ENCODE assay signal across 8 mouse cellular contexts in the genomic region with DNA sequence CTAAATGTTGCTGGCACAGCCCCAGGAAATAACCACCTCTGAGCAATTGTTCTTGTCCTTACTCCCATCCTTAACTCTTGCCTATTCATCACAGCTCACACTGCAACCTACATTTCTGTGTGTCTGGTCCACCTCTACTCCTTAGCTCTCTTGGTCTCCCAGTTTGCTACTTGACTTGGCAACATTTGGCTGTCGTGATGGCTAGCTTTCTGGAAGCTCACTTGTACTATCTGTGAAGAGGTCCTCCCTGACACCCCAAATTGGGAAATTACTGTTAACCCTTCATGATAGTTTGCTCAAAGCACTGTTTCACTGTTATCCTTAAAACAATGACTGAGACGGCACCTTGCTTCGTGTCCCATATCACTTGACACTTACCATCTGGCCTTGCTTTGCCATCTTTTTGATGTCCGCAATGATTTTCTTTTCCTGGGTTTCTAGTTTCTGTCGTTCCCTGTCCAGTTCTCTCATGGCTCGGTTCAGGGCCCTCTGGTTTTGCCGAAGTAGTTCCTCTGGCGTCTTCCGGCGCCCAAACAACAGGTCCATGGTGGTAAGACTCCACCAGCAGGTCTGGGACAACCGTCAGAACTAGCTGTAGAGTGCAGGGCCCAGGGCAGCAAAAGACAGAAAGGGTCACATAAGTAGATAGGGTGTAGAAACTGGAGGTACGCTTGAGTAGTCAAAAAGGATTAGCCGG. TPM values are rescaled to one million over a fixed set of nuclear protein-coding genes. Genes with fewer than 3 reads are reported as not detected.
DNase-seq lines count a peak whose midpoint lies in the region; ATAC-seq and TF ChIP-seq lines count a peak whose summit lies in the region.

No protein-coding gene starts in this region.

- no peaks in the 10 kb centered on the region for H3K27me3 ChIP-seq in lung, postnatal 0 days (replicated peaks; ENCODE audit: insufficient read depth, low read length)
- no peaks in the 10 kb centered on the region for H3K27me3 ChIP-seq in limb, embryonic 10.5 days (ENCODE audit: low read depth, poor library complexity, severe bottlenecking)

- TF ChIP-seq POLR2A in olfactory bulb, adult 2 months (IDR thresholded peaks at IDR 0.05; ENCODE audit: insufficient read depth, low read depth, low read length), result no peak

- ATAC-seq in lung, postnatal 0 days, result no peak

- H3K9ac ChIP-seq in lung, postnatal 0 days (replicated peaks; ENCODE audit: low read depth), result peak overlapping the region; percentile 86

- H3K9me3 ChIP-seq in lung, postnatal 0 days (ENCODE audit: low read length), result no peaks in the 10 kb centered on the region
- H3K9me3 ChIP-seq in limb, embryonic 10.5 days (replicated peaks), result no peaks in the 10 kb centered on the region

- H3K4me1 ChIP-seq in lung, postnatal 0 days (ENCODE audit: insufficient read depth, low read depth, low read length), result peaks cover 24% of the 10 kb centered on the region
- peaks cover 41% of the 10 kb centered on the region for H3K4me1 ChIP-seq in limb, embryonic 10.5 days
- H3K4me1 ChIP-seq in olfactory bulb, adult 2 months (ENCODE audit: control insufficient read depth, insufficient read depth, low read length), result peaks cover 13% of the 10 kb centered on the region

- peak overlapping the region; percentile 72 for H3K4me3 ChIP-seq in lung, postnatal 0 days (ENCODE audit: low read depth, low read length)
- H3K4me3 ChIP-seq in limb, embryonic 10.5 days, result peak overlapping the region; percentile 63
- H3K4me3 ChIP-seq in olfactory bulb, adult 2 months (ENCODE audit: insufficient read depth, low read depth, low read length), result peak overlapping the region; percentile 88

- WGBS in lung, postnatal 0 days, result 33% methylated on average over 13 of the region's 13 CpGs
- 51% methylated on average over 13 of the region's 13 CpGs for WGBS in limb, embryonic 10.5 days
- 43% methylated on average over 13 of the region's 13 CpGs for WGBS in olfactory bulb, adult 2 months

- peaks cover 31% of the 10 kb centered on the region for H3K36me3 ChIP-seq in lung, postnatal 0 days (ENCODE audit: insufficient read depth, low read length)
- peaks cover 75% of the 10 kb centered on the region for H3K36me3 ChIP-seq in limb, embryonic 10.5 days

- TF ChIP-seq CTCF in lung, postnatal 0 days (IDR thresholded peaks at IDR 0.05), result no peak
- TF ChIP-seq CTCF in olfactory bulb, adult 2 months (IDR thresholded peaks at IDR 0.05; ENCODE audit: insufficient read depth, low read depth, low read length), result no peak

- H3K4me2 ChIP-seq in lung, postnatal 0 days (replicated peaks; ENCODE audit: low read depth, low read length), result peak overlapping the region; percentile 89

- no peak for TF ChIP-seq EP300 in lung, postnatal 0 days (IDR thresholded peaks at IDR 0.05)

- peak; percentile 37 to 48 for DNase-seq in adrenal gland, adult (ENCODE audit: inconsistent age in 2 of 2, low spot score in 1 of 2)
- no peak for DNase-seq in adrenal gland, adult 2 months
- no peak for DNase-seq in lung, postnatal 0 days (ENCODE audit: low spot score)
- no peak for DNase-seq in lung, postnatal 10 days
- no peak for DNase-seq in limb, embryonic 10.5 days (ENCODE audit: low spot score)
- no peak for DNase-seq in gastrocnemius, adult 18-20 months (ENCODE audit: low spot score)
- no peak for DNase-seq in adrenal gland, postnatal 25 days

- H3K27ac ChIP-seq in lung, postnatal 0 days (ENCODE audit: low read length), result peak overlapping the region; percentile 95
- peak overlapping the region; percentile 86; the same call in 1 of the 2 replicates for H3K27ac ChIP-seq in limb, embryonic 10.5 days
- H3K27ac ChIP-seq in olfactory bulb, adult 2 months (ENCODE audit: insufficient read depth, low read depth, low read length), result peak overlapping the region; percentile 87

RNA-seq across cellular contexts. Expression of a gene that starts 1.0 kb away (rescaled TPM):
- 100 to 1,000 TPM; 212 to 215 TPM for total RNA-seq in adrenal gland, adult 2 months (2021)
- polyA plus RNA-seq in adrenal gland, adult 2 months (2012; rRNA removed), result 37.2 and 41.9 TPM in 2 replicates
- polyA plus RNA-seq in lung, postnatal 0 days (2015; fragmentation: Nextera tagmentation; extraction: Ambion mirVana), result 254 and 264 TPM in 2 replicates
- 79.6 and 84.2 TPM in 2 replicates for polyA plus RNA-seq in limb, embryonic 10.5 days (2016; fragmentation: Nextera tagmentation; extraction: Ambion mirVana)
- not detected in 2 replicates for polyA plus RNA-seq in olfactory bulb, adult 2 months (2012; ENCODE audit: insufficient read depth, insufficient read length, low replicate concordance, missing spikeins)
- total RNA-seq in gastrocnemius, adult 18-20 months (2021), result 100 to 1,000 TPM in 1 of 2 experiments, 10 to 100 TPM in 1; 95.4 to 103 TPM
- total RNA-seq in adrenal gland, postnatal 25 days (2021), result 218 and 223 TPM in 2 replicates

RNA-seq across cellular contexts. Expression of a gene that starts 4.5 kb away (rescaled TPM):
- total RNA-seq in adrenal gland, adult 2 months (2021), result 100 to 1,000 TPM; 196 to 219 TPM
- polyA plus RNA-seq in adrenal gland, adult 2 months (2012; rRNA removed), result 98.5 and 122 TPM in 2 replicates
- 67.8 and 78.1 TPM in 2 replicates for polyA plus RNA-seq in lung, postnatal 0 days (2015; fragmentation: Nextera tagmentation; extraction: Ambion mirVana)
- 182 and 208 TPM in 2 replicates for polyA plus RNA-seq in limb, embryonic 10.5 days (2016; fragmentation: Nextera tagmentation; extraction: Ambion mirVana)
- 648 TPM in 1 of 2 replicates, not detected in the other for polyA plus RNA-seq in olfactory bulb, adult 2 months (2012; ENCODE audit: insufficient read depth, insufficient read length, low replicate concordance, missing spikeins)
- 100 to 1,000 TPM; 148 to 149 TPM for total RNA-seq in gastrocnemius, adult 18-20 months (2021)
- 170 and 192 TPM in 2 replicates for total RNA-seq in adrenal gland, postnatal 25 days (2021)

RNA-seq across cellular contexts. Expression of a gene that starts 21.0 kb away (rescaled TPM):
- 1 to 10 TPM; 1.7 to 2.3 TPM for total RNA-seq in adrenal gland, adult 2 months (2021)
- polyA plus RNA-seq in adrenal gland, adult 2 months (2012; rRNA removed), result 8.0 and 9.6 TPM in 2 replicates
- polyA plus RNA-seq in lung, postnatal 0 days (2015; fragmentation: Nextera tagmentation; extraction: Ambion mirVana), result 2.0 and 2.1 TPM in 2 replicates
- polyA plus RNA-seq in limb, embryonic 10.5 days (2016; fragmentation: Nextera tagmentation; extraction: Ambion mirVana), result 3.3 and 4.4 TPM in 2 replicates
- polyA plus RNA-seq in olfactory bulb, adult 2 months (2012; ENCODE audit: insufficient read depth, insufficient read length, low replicate concordance, missing spikeins), result not detected in 2 replicates
- under 1 TPM; 0.62 to 0.71 TPM for total RNA-seq in gastrocnemius, adult 18-20 months (2021)
- total RNA-seq in adrenal gland, postnatal 25 days (2021), result 3.8 and 4.1 TPM in 2 replicates

RNA-seq across cellular contexts. Expression of a gene that starts 23.8 kb away (rescaled TPM):
- 10 to 100 TPM; 10.7 to 15.5 TPM for total RNA-seq in adrenal gland, adult 2 months (2021)
- 53.7 and 59.9 TPM in 2 replicates for polyA plus RNA-seq in adrenal gland, adult 2 months (2012; rRNA removed)
- 11.9 and 12.2 TPM in 2 replicates for polyA plus RNA-seq in lung, postnatal 0 days (2015; fragmentation: Nextera tagmentation; extraction: Ambion mirVana)
- 29.1 and 31.8 TPM in 2 replicates for polyA plus RNA-seq in limb, embryonic 10.5 days (2016; fragmentation: Nextera tagmentation; extraction: Ambion mirVana)
- polyA plus RNA-seq in olfactory bulb, adult 2 months (2012; ENCODE audit: insufficient read depth, insufficient read length, low replicate concordance, missing spikeins), result not detected in 2 replicates
- 1 to 10 TPM; 3.2 to 4.0 TPM for total RNA-seq in gastrocnemius, adult 18-20 months (2021)
- 15.3 and 16.1 TPM in 2 replicates for total RNA-seq in adrenal gland, postnatal 25 days (2021)

RNA-seq across cellular contexts. Expression of a gene that starts 34.7 kb away (rescaled TPM):
- 100 to 1,000 TPM; 212 to 228 TPM for total RNA-seq in adrenal gland, adult 2 months (2021)
- polyA plus RNA-seq in adrenal gland, adult 2 months (2012; rRNA removed), result 173 and 261 TPM in 2 replicates
- 85.6 and 87.2 TPM in 2 replicates for polyA plus RNA-seq in lung, postnatal 0 days (2015; fragmentation: Nextera tagmentation; extraction: Ambion mirVana)
- 561 and 585 TPM in 2 replicates for polyA plus RNA-seq in limb, embryonic 10.5 days (2016; fragmentation: Nextera tagmentation; extraction: Ambion mirVana)
- polyA plus RNA-seq in olfactory bulb, adult 2 months (2012; ENCODE audit: insufficient read depth, insufficient read length, low replicate concordance, missing spikeins), result 700 TPM in 1 of 2 replicates, not detected in the other
- total RNA-seq in gastrocnemius, adult 18-20 months (2021), result 10 to 100 TPM; 63.6 to 65.9 TPM
- 273 and 297 TPM in 2 replicates for total RNA-seq in adrenal gland, postnatal 25 days (2021)

Comparison
In these comparisons a context has a peak if more than half of its experiments do, and no peak if none do; other contexts are left out.
1. DNase-seq: peak in adrenal gland, adult (2 of 2); none in adrenal gland, adult 2 months (single experiment), lung, postnatal 0 days (single experiment), lung, postnatal 10 days (single experiment), limb, embryonic 10.5 days (single experiment), gastrocnemius, adult 18-20 months (single experiment) and adrenal gland, postnatal 25 days (single experiment).
2. RNA of a gene that starts 1.0 kb away (polyA plus RNA-seq): 254 to 264 TPM in lung, postnatal 0 days, 79.6 to 84.2 TPM in limb, embryonic 10.5 days and 37.2 to 41.9 TPM in adrenal gland, adult 2 months; not detected in olfactory bulb, adult 2 months; every median in the first group is over 10 times any median in the second.
3. Peak in every context shown above with its lines, with median percentiles within 50 percentile points of each other: H3K27ac ChIP-seq and H3K4me3 ChIP-seq.